Mouse (Mus musculus): Measurements from ENCODE around the gene Sh3gl2.

DNA sequence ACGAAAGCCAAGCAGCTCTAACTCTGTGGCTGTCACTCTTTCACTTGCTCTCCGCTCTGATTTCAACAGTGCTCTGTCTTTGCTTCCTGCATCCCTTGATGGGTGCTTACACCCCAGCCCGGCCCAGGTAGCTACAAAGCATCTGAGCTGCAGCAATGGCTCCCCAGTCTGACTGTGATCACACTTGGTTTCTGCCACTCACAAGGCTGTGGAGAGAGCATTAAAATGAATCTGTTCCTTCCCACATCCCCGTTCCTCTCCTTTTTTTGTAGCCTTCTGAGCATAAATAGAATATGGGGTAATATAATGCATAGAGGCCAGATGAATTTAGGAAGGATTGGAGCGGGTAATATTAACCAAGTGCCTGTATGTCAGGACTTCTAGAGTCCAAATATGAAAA, 21.8 kb downstream of the Sh3gl2 start:
- no peak for TF ChIP-seq CTCF (IDR thresholded peaks at IDR 0.05; ENCODE audit: control insufficient read depth, insufficient read depth, insufficient read length)
- no peak for TF ChIP-seq MAX (IDR thresholded peaks at IDR 0.05)
- TF ChIP-seq MYOD1 (IDR thresholded peaks at IDR 0.05; ENCODE audit: control insufficient read depth, insufficient read length, low read depth) = no peak
- TF ChIP-seq CEBPB (IDR thresholded peaks at IDR 0.05; ENCODE audit: low read depth) = no peak
- no peak for TF ChIP-seq USF1 (IDR thresholded peaks at IDR 0.05; ENCODE audit: low read depth)
- no peak for TF ChIP-seq FOSL1 (IDR thresholded peaks at IDR 0.05; ENCODE audit: insufficient read depth, low read length, poor library complexity, severe bottlenecking)

All from C2C12 (cell line).